Mouse (Mus musculus) mesoderm, embryonic 11.5 days (tissue): Measurements from ENCODE around the gene 2510009E07Rik.
"Not testable (repeated sequence)": the region's sequence is repeated elsewhere in the genome, so short reads cannot be mapped to it uniquely, and the experiment has no call there.

Source experiments
- DNase-seq: peaks from one replicate; pipeline ENCODE4 v3.0.0-alpha.2; 2012; ENCODE audit warnings: low read depth, low spot score

Gene 2510009E07Rik

GRCm38 (mm10) chr16:21676791-21677190 lies 17.7 kb downstream of the 2510009E07Rik start:
- no peak for DNase-seq

GRCm38 (mm10) chr16:21673651-21674050 lies 20.8 kb downstream of the 2510009E07Rik start:
- not testable (repeated sequence) for DNase-seq

- DNase-seq, result not testable (repeated sequence)
These were observed 21.4 kb downstream of the 2510009E07Rik start for GRCm38 (mm10) chr16:21673046-21673445.

- DNase-seq, result no peak
These were observed 22.6 kb downstream of the 2510009E07Rik start for GRCm38 (mm10) chr16:21671878-21672277.

- no peak for DNase-seq
These were observed 29.0 kb downstream of the 2510009E07Rik start for GRCm38 (mm10) chr16:21665423-21665986.

- DNase-seq, result peak; percentile 48
These were observed 29.7 kb downstream of the 2510009E07Rik start for GRCm38 (mm10) chr16:21664633-21665363.

GRCm38 (mm10) chr16:21655961-21656360 lies 38.5 kb downstream of the 2510009E07Rik start:
- no peak for DNase-seq

GRCm38 (mm10) chr16:21655291-21655690 lies 39.2 kb downstream of the 2510009E07Rik start:
- no peak for DNase-seq

- DNase-seq, result no peak
These were observed 40.1 kb downstream of the 2510009E07Rik start for GRCm38 (mm10) chr16:21654384-21654783.

GRCm38 (mm10) chr16:21653151-21653550 lies 41.3 kb downstream of the 2510009E07Rik start:
- no peak for DNase-seq

- no peak for DNase-seq
These were observed 43.3 kb downstream of the 2510009E07Rik start for GRCm38 (mm10) chr16:21651161-21651560.

- DNase-seq, result no peak
These were observed 44.2 kb downstream of the 2510009E07Rik start for GRCm38 (mm10) chr16:21650289-21650688.

GRCm38 (mm10) chr16:21648800-21649199 lies 45.7 kb downstream of the 2510009E07Rik start:
- DNase-seq, result no peak

GRCm38 (mm10) chr16:21646496-21646895 lies 48.0 kb downstream of the 2510009E07Rik start:
- DNase-seq, result no peak

GRCm38 (mm10) chr16:21645915-21646314 lies 48.5 kb downstream of the 2510009E07Rik start:
- no peak for DNase-seq

GRCm38 (mm10) chr16:21644574-21644973 lies 49.9 kb downstream of the 2510009E07Rik start:
- DNase-seq, result no peak

- DNase-seq, result no peak
These were observed 50.4 kb downstream of the 2510009E07Rik start for GRCm38 (mm10) chr16:21644066-21644561.

- no peak for DNase-seq
These were observed 50.8 kb downstream of the 2510009E07Rik start for GRCm38 (mm10) chr16:21643621-21644041.

- DNase-seq, result no peak
These were observed 51.6 kb downstream of the 2510009E07Rik start for GRCm38 (mm10) chr16:21642906-21643305.

- DNase-seq, result no peak
These were observed 52.5 kb downstream of the 2510009E07Rik start for GRCm38 (mm10) chr16:21641944-21642343.

GRCm38 (mm10) chr16:21640766-21641499 lies 53.5 kb downstream of the 2510009E07Rik start:
- DNase-seq, result no peak

GRCm38 (mm10) chr16:21637201-21637819 lies 57.2 kb downstream of the 2510009E07Rik start:
- DNase-seq, result no peak
